Mouse (Mus musculus): Measurements from ENCODE around the gene Mmp24.

The Mmp24 gene

DNA sequence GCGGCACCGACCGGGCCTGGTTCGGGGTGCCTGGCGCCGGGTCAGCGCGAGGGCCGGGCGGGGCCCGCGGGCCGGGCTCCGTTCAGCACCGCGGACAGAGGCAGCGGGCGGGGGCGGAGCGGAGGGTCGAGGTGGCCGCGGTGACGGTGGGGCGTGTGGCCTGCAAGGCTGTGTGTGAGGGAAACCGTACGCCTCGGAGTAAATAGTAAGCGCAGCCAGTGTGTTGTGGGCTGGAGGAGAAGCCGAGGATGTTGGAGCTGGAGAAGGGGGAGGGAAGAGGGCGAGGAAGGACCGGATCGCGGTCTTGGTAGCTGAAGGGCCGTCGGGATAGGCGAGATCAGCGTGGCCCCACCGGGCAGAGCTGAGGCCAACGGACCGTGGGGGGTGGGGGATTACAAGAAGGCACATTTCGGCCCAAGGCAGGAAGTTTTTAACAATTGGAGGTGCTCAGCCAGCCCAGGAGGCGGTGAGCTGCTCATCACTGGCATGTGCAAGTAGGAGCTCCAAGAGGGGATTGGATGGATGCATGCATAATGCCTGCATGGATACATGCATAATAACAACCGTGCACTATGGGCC is 632 bp downstream of the Mmp24 start:
- peak in 1 of 2 experiments; percentile 65 for DNase-seq (ENCODE audit: low spot score in 2 of 2)

DNA sequence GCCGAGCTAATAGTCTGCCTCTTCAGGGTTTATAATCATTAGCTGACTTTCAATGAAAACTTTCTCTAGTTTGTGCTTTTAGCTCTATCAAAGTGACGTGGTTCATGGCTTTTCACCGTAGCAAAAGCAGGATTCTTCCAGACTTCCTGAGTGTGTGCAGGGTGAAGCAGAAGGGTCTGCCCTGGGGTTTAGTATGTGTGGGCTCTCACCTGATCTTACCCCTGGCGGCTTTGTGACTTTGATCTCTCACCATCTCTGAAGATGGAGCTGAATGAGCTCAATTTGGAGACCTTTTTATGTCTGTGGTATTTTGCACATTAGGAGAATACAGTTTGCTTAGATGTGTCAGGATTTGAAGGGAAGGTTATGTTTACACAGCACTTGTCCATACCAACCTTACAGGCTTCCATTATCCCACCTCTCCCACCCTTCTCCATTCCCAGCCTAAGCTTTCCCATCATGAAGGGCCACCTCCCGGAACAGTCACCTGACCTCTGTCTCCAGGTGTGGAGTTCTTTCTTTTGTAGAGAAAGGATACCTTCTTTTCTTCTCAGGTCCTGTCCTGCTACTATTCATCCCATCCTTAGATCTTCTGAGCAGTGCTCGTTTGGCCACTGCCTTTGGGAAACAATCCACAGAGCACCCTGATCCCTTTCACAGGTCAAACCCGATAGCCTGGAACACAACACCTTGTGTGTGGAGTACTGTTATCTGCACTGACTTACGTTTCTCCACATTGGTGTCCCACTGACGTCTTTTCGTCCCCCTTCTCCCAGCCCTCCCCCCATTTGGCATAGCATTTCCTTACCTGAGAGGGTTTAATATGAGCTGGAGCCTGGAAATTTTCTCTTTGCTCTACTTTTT is 1.9 kb downstream of the Mmp24 start:
- no peak for DNase-seq (ENCODE audit: low spot score in 2 of 2)

DNA sequence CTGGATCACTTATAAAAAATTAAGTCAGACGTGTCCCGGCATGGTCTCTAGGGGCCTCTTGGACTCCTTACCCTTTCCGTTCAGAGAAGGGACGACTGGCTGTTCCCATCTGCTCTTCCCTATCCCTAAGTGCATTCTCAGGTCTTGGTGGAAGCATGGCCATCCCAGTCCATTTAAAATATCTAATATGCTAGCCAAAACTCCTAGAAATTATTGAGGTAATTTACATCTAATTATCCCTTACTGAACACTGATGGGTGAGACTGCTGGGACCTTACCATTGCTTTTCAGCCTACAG is 2.5 kb downstream of the Mmp24 start:
- DNase-seq (ENCODE audit: low spot score in 2 of 2), result no peak

DNA sequence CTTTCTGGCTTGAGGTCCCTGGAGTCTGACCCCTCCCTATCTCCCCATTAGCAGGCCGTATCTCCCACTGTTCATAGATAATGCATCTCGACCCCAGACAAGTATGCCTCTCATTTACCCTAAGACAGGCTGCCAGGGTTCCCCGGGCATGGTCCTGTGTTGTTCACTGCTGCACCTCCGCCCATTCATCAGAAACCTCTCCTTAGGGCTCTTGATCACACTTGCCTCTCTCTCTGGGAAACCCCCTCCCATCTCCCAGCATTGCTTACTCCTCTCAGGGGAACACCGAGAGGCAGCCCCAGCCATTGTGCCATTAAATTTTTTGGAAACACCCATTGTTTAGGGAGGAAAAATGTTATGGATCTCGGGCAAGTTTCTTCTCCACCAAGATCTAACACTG is 2.9 kb downstream of the Mmp24 start:
- no peak for DNase-seq (ENCODE audit: low spot score in 2 of 2)

DNA sequence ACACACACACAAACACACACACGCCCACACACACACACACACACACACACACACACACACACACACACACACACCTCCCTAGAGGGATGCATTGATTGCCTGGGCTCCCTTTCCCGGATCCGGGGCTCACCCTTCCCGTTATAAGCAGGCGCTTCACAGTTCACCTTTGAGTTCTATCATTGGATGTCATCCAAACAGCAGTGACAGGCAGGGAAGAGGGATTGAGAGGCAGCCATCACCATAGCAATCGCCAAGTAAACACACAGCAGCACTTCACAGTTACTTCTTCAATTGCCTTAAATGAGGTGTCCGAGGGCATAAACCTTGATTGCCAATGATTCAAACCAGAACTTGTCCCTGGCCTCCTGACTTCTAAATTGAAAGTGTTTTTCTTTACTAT is 3.9 kb downstream of the Mmp24 start:
- no peak for DNase-seq (ENCODE audit: low spot score in 2 of 2)

DNA sequence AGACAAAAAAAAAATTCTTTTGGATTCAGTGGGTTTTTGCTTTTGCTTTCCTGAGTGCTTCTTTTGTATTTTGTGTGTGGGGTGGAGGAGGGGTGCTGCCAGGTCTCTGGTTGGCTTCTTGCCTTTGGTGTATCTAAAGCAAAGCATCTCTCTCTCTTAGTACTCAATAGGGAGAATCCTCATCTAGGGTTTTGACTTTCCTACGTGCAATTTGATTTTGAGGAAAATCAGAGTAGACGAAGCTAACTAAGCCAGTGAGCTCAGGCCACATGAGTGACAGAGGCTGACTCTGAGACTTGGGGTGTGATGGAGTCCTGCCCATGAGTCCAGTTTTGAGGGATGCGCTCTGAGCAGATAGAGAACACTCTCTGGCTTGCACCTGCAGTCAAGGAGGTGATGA is 4.4 kb downstream of the Mmp24 start:
- DNase-seq (ENCODE audit: low spot score in 2 of 2), result no peak

DNA sequence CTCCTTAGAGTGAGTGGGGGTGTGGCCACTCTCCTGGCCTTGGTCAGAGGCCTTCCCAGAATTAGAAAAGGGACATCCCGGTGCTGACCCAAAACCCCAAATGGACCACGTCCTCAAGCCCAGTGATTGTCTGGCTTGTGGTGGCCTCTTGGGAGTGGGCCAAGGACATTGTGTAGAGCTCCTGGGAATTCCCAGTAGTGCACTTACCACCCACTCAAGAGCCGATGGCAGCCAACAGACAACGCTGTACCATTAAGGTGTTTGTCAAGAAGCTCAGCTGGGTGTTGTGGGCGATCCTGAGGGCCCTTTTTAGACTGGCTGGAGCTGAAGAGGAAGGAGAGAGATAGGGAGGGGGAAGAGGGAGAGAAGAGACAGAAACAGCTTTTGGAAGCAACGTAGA is 9.4 kb downstream of the Mmp24 start:
- no peak for DNase-seq (ENCODE audit: low spot score in 2 of 2)

DNA sequence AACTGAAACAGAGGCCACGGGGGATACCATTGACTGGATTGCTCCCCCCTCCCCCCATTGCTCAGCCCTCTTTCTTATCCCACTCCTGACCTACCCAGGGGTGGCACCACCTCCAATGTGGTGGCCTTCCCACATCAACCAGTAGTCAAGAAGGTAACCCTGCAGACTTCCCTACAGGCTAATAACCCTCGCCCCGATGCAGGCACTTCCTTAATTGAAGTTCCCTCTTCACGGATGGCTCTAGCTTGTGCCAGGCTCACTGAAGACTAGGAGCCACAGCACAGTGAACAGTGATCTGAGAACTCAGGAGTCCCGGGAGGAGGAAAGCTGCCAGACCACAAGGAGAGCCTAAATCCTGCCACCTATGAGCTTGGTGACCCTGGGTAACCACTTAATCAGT is 11.8 kb downstream of the Mmp24 start:
- DNase-seq (ENCODE audit: low spot score in 2 of 2), result no peak

DNA sequence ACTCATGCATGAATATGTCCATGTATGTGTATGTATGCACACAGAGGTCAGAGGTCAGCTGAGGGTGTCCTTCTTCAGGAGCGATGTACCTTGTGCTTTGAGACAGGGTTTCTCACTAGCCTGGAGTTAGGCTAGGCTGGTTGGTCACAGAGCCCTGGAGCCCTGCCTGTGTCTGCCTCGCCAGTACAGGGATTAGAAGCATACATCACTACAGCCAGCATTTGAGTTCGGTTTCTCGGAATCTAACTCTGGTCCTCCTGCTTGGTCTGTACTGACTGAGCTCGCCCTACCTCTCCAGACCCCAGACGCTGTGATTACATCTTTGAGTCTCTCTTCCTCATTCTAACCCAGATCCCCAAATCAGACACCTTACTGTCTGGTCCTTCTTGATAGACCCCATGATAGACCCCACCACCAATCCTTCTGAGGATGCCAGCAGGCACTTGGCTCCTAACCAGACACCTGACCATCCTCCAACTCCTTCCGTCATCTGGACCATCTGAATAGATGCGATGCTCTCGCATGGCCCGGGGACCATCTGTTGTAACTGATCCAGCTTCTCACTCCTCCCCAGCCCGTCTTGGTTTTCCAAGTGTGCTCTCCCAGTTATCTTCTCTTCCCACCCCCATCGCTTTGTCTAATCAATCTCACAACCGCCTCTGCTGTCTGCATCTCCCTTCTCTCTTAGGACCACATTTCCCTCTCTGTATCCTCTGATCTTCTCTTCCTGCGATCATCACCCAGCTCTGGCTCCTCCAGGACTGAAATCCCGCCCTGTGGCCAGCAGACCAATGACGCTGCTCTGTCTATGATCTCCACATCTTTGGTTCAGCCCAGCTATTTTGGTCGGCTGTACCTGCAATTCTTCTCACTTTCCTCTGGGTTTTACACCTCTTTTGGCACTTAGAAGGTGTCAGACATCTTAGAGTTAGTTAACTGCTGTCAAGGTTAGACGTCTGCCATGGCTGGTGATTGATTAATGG is 13.1 kb downstream of the Mmp24 start:
- DNase-seq (ENCODE audit: low spot score in 2 of 2), result no peak

DNA sequence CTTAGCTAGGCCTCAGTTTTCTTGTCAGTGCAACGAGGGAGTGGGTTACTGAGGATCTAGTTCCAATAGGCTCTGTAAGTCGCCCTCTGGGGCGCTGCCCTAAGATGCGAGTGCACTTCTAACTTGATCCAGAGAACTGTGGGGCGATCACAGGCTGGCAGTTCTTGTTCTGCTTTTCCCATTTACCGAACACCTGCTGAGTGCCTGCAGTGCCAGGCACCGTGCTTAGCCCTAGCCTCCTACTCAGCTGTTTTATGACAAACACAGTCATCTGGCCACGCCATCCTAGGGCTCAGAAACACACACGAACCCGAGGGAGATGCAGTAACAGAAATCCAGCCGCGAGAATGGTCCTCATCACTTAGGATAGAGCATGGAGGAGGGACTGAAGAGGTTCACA is 17.8 kb downstream of the Mmp24 start:
- DNase-seq (ENCODE audit: low spot score in 2 of 2), result no peak

DNA sequence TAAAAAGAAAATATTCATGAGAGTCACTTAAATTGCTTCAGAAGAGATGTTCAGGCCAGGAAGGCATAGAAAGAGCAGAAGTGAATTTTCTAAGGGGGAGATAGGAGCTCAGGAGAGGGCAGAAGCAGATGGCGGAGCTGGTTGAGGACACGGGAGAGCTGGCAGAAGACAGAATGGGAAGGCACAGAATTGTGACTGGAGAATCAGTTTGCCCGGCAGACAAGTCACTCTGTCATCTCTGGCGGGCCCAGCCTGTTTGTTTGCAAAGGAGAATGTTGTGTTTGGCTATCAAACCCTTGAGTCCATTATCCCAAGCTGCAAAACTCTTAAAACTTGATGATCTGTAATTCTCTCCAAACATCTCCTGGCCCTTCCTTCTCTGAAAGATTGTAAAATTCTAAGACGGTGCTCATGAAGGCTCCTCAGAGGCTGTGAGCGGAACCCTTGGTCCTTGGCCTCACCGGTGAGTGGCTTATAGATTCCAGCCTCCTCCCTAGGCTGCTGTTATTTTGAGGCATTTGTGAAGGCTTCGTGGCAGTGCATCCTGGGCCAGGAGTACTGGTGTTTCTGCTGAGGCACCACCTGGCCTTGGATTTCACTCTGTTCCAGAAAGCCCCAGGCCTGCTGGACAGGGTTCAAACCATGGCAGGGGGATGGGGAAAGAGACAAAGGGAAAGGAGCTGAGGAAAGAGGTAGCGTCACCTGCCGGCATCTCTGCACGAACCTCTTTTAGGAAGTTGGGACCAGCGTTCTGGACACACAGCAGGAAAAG is 19.7 kb downstream of the Mmp24 start:
- DNase-seq (ENCODE audit: low spot score in 2 of 2), result no peak

DNA sequence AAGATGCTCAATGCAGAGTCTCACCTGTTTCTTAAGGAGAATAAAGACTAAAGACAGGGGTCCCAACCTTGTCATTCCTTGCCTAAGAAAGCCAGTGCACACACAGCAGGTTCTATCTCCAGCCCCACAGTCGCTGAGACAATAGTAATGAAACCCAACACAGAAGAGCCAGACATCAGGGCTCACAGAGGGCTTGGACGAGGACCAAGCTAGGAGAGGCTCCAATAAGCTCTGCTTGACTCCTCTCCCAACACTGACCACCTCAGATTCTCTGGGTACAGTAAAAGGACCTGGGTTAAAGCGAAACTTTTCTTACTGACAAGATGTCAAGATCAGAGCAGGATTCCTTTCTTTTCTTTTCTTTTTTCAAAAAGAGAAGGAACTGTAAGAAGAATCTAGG is 23.5 kb downstream of the Mmp24 start:
- no peak for DNase-seq (ENCODE audit: low spot score in 2 of 2)

DNA sequence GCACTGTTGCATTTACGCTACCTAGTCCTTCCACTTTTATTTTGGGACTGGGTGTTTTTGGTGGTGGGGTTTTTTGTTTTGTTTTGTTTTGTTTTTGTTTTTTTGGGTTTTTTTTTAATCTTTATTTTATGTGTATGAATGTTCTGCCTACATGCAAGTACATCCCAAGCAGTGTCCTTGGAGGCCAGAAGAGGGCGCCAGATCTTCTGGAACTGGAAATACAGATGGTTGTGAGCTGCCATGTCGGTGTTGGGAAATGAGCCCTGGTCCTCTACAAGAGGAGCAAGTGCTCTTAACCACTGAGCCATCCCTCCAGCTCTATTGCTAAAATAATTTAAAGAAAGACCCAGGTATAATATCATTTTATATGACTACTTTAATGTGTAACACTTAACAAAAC is 27.6 kb downstream of the Mmp24 start:
- no peak for DNase-seq (ENCODE audit: low spot score in 2 of 2)

DNA sequence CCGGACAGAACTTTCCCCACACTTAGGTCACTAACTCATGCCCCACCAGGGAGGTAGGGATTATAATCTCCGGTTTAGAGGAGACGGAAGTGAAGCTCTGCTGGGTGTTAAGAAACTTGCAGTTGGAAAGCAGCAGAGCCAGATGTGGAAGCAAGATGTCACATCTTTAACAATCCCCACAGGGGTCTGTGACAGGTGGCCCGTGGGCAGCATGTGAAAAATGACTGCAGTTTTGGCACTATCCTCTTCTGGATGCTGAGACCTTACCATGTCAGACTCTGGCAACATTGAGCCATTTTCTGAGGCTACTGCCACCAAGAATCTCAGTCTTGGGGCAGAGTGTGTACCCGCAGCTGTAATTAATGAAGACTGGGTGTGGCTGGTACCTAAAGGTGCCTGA is 28.9 kb downstream of the Mmp24 start:
- no peak for DNase-seq (ENCODE audit: low spot score in 2 of 2)

DNA sequence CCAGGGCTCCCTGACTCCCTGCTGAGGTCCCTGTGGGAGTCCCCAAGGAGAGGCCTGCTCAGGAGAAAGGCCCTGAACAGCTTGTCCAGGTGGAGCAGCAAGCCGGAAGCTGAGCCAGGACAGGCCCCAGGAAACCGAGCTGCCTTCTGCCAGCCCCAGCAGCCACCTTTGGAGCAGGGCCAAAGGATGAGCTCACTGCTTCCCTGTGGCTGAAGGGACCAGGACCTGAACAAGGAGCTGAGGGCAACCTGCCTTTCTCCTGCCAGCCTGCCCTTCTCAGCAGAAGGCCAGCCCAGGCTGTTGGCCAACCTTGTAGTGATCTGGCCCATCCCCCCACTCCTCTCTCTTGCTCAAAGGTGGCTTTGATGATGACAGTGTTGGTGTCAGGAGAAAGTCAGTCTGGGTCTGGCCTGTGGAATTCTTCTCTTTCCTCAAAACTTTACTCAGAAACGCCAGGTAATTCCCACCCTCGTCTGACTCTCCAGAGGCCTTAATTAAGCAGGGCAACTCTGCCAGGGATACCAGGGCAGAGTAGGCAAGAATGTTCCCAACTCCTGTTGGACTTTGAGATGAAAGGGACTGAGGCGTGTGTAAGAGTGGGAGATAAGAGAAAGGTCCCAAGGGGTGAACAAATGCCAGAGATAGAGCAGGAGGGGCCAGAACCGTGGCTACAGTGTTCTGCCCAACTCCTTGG is 30.2 kb downstream of the Mmp24 start:
- DNase-seq (ENCODE audit: low spot score in 2 of 2), result no peak

DNA sequence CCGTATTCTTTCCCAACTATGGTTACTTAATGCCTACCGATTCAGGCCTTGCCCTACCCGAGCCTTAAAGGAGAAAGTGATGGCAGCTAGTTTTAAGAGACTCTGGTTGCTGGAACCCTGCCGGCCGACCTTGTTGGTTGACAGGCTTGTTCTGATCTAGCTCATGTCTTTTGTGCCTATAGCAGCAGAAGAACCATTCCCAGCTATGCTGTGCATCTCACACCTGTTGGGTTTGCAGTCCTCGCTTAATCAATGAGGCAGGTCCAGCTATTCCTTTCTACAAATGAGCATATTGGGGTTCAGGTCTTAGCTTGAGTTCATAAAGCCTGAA is 30.7 kb downstream of the Mmp24 start:
- DNase-seq (ENCODE audit: low spot score in 2 of 2), result no peak

DNA sequence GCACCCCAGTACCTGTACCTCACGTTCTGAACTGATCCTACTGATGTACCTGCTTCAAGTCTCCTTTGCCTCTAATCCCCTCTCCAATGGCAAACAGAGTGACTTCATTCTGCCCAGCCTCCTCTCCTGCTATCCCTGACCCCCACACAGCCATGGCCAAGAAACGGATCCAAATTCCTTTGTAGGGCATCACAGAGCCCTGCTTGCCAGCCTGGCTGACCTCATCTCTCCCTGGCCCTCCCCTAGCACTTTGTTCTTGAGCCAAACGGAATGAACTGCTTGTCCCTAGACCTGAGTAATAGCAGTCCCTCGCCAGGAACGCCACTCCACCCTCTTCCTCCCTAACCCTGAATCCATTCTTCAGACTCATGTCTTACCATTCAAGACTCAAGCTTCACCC is 31.4 kb downstream of the Mmp24 start:
- DNase-seq (ENCODE audit: low spot score in 2 of 2), result no peak

DNA sequence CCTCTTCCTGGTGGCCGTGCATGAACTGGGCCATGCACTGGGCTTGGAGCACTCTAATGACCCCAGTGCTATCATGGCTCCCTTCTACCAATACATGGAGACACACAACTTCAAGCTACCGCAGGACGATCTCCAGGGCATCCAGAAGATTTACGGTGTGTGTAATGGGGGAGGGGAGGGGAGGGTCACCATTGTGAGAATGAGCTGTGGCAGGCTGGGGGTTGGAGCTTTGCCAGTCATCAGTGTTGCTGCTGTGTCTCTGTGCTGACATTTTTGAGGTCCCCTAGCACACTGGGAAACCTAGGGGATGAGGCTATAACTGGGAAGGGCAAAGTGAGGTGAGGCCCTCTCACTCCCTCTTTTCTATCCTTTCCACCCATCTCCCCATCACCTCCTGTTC is 32.3 kb downstream of the Mmp24 start:
- DNase-seq (ENCODE audit: low spot score in 2 of 2), result no peak

DNA sequence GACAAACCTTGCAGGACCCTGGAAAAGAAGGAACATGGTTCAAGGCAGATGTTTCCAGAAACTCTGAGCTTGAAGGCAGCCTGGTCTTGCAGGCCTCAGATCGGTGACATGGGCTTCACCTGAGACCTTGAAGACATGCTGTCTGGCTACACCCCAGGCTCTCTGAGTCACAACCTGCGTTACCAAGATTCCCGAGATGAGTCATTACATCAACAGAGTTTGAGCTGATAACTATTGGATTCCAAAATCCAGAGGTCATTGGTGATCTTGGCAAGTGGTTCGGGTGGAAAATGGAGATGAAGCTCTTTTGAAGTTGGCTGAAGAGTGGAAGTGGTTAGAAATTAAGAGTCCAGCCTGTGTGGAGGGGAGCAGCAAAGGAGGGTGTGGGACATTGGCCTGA is 34.5 kb downstream of the Mmp24 start:
- DNase-seq (ENCODE audit: low spot score in 2 of 2), result no peak

DNA sequence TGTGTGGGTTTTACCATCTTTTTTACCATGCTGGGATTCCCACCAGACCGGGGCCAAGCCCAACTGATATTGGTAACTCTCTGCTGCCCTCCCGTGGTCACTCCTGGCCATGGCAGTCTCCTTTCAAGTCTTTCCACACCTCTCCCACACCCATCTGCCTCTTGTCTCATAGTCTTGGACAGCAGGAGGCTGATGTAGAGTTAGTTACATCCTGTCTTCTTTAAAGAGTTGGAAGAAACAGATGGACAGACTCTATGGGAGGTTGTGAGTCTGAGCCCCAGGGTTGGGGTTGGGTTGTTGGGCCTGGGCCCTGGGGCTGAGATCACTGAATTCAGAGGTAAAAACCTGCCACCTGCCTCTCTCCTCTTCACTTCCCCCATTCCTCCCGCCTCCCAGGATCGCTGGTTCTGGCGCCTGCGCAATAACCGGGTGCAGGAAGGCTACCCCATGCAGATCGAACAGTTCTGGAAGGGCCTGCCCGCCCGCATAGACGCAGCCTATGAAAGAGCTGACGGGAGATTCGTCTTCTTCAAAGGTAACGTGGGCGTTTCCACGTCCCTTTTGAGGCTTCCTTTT is 36.8 kb downstream of the Mmp24 start:
- peak; percentile 47 to 76 for DNase-seq (ENCODE audit: low spot score in 2 of 2)

DNA sequence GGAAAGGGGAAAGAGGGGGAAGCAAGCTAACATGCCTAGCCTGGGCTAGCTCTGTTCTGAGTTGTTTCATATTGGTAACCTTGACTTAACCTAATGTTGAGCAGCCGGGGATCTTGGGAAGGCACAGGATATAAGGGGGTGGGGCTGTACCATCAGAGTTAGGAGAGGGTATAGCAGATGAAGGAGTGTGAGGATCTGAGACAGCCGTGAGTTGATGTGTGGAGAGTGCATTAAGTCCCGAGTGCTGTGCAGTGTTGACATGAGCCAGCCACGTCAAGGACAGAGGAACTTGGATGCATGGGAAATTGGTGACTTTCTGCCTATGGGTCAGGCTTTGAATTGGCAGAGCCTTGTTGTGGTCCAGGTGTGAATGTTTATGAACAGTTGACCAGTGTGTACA is 37.5 kb downstream of the Mmp24 start:
- DNase-seq (ENCODE audit: low spot score in 2 of 2), result no peak
